Mouse (Mus musculus) C2C12 (cell line): ENCODE results near the gene Lsg1.

ENCODE experiments used
- CTCF ChIP-seq: IDR thresholded peaks from one replicate; pipeline ENCODE4 v1.5.1; 2011; ENCODE audit not compliant: control insufficient read depth, insufficient read depth, insufficient read length
- MYOD1 ChIP-seq: IDR thresholded peaks from one replicate; pipeline ENCODE4 v1.6.1; 2011; ENCODE audit warnings: low read depth; ENCODE audit not compliant: control insufficient read depth, insufficient read length

- TF ChIP-seq CTCF (no peak), MYOD1 (no peak)
Observed at GRCm38 (mm10) chr16:30603531-30603842, 16.1 kb upstream of the Lsg1 start.
